Comparison of ENCODE assay signal across 16 mouse cellular contexts in genomic region chr7:92550248-92550989, GRCm38 (mm10). TPM values are rescaled to one million over a fixed set of nuclear protein-coding genes. Genes with fewer than 3 reads are reported as not detected.
A peak's percentile ranks its signal among the peaks of the same experiment; 100 is the strongest.
DNase-seq lines count a peak whose midpoint lies in the region; ATAC-seq lines count a peak whose summit lies in the region.
"Had no signal": no experiment of that assay in that cellular context is flagged by ENCODE, and none has a peak within 500 bp of the region (broad histone marks: within the 10 kb centered on the region; RNA-seq: fewer than 3 reads in every experiment).

No protein-coding gene starts in this region.

- peak; percentile 46; the same call in 1 of the 2 replicates for ATAC-seq in forebrain, embryonic 11.5 days (replicated peaks; ENCODE audit: low FRiP score)
- 0 out of 2 replicates have a peak, but pooled peaks have one; percentile 48 for ATAC-seq in hindbrain, embryonic 12.5 days (ENCODE audit: low FRiP score)
- ATAC-seq in midbrain, embryonic 13.5 days, result peak; percentile 67; the same call in 1 of the 2 replicates
- ATAC-seq: Patski had no signal

- no peak for DNase-seq in forebrain, embryonic 11.5 days (ENCODE audit: low spot score)
- DNase-seq in forebrain, embryonic 10.5 days (ENCODE audit: extremely low spot score, low spot score), result no peak
- DNase-seq in embryonic facial prominence, embryonic 10.5 days (ENCODE audit: low spot score), result no peak
- no peak for DNase-seq in ovary, postnatal 10 days (ENCODE audit: low spot score)
- DNase-seq in spleen, adult 12 weeks (ENCODE audit: low spot score), result no peak
- DNase-seq in cerebellum, postnatal 10 days, result no peak
- DNase-seq: adrenal gland, postnatal 25 days; kidney, adult 18-20 months; right cerebral cortex, postnatal 14 days had no signal

- H3K4me3 ChIP-seq in forebrain, embryonic 11.5 days (ENCODE audit: low read depth, low read length), result no peak overlapping the region
- no peak overlapping the region for H3K4me3 ChIP-seq in forebrain, embryonic 10.5 days
- no peak overlapping the region for H3K4me3 ChIP-seq in embryonic facial prominence, embryonic 10.5 days
- H3K4me3 ChIP-seq in hindbrain, embryonic 12.5 days, result no peak overlapping the region
- no peak overlapping the region for H3K4me3 ChIP-seq in midbrain, embryonic 13.5 days (replicated peaks)
- H3K4me3 ChIP-seq: limb, embryonic 15.5 days; liver, embryonic 15.5 days; stomach, embryonic 15.5 days had no signal

- no peaks in the 10 kb centered on the region for H3K36me3 ChIP-seq in forebrain, embryonic 11.5 days (ENCODE audit: control insufficient read depth, insufficient read depth, low read length)
- no peaks in the 10 kb centered on the region for H3K36me3 ChIP-seq in forebrain, embryonic 10.5 days (replicated peaks)
- no peaks in the 10 kb centered on the region for H3K36me3 ChIP-seq in embryonic facial prominence, embryonic 10.5 days (replicated peaks)
- H3K36me3 ChIP-seq in hindbrain, embryonic 12.5 days, result no peaks in the 10 kb centered on the region
- no peaks in the 10 kb centered on the region for H3K36me3 ChIP-seq in midbrain, embryonic 13.5 days
- H3K36me3 ChIP-seq: limb, embryonic 15.5 days; liver, embryonic 15.5 days; stomach, embryonic 15.5 days had no signal

- no peaks in the 10 kb centered on the region for H3K9me3 ChIP-seq in forebrain, embryonic 11.5 days (ENCODE audit: control insufficient read depth, low read length)
- H3K9me3 ChIP-seq in forebrain, embryonic 10.5 days, result no peaks in the 10 kb centered on the region
- H3K9me3 ChIP-seq in embryonic facial prominence, embryonic 10.5 days, result no peaks in the 10 kb centered on the region
- no peaks in the 10 kb centered on the region for H3K9me3 ChIP-seq in hindbrain, embryonic 12.5 days (replicated peaks)
- no peaks in the 10 kb centered on the region for H3K9me3 ChIP-seq in midbrain, embryonic 13.5 days
- H3K9me3 ChIP-seq: limb, embryonic 15.5 days; liver, embryonic 15.5 days; stomach, embryonic 15.5 days had no signal

- H3K4me1 ChIP-seq in forebrain, embryonic 11.5 days (replicated peaks; ENCODE audit: control insufficient read depth, insufficient read depth, low read length), result no peaks in the 10 kb centered on the region
- no peaks in the 10 kb centered on the region for H3K4me1 ChIP-seq in forebrain, embryonic 10.5 days
- H3K4me1 ChIP-seq in embryonic facial prominence, embryonic 10.5 days, result no peaks in the 10 kb centered on the region
- no peaks in the 10 kb centered on the region for H3K4me1 ChIP-seq in hindbrain, embryonic 12.5 days
- no peaks in the 10 kb centered on the region for H3K4me1 ChIP-seq in midbrain, embryonic 13.5 days (replicated peaks)
- H3K4me1 ChIP-seq: limb, embryonic 15.5 days; liver, embryonic 15.5 days; stomach, embryonic 15.5 days had no signal

- H3K9ac ChIP-seq in forebrain, embryonic 11.5 days (ENCODE audit: low read length), result no peak overlapping the region
- H3K9ac ChIP-seq in hindbrain, embryonic 12.5 days, result no peak overlapping the region
- H3K9ac ChIP-seq in midbrain, embryonic 13.5 days (replicated peaks), result no peak overlapping the region
- H3K9ac ChIP-seq: limb, embryonic 15.5 days; liver, embryonic 15.5 days; stomach, embryonic 15.5 days had no signal

- H3K27ac ChIP-seq in forebrain, embryonic 11.5 days (ENCODE audit: low read depth, low read length), result no peak overlapping the region
- no peak overlapping the region for H3K27ac ChIP-seq in forebrain, embryonic 10.5 days
- H3K27ac ChIP-seq in embryonic facial prominence, embryonic 10.5 days (replicated peaks), result peak overlapping the region; percentile 75
- H3K27ac ChIP-seq in hindbrain, embryonic 12.5 days, result no peak overlapping the region
- no peak overlapping the region for H3K27ac ChIP-seq in midbrain, embryonic 13.5 days
- H3K27ac ChIP-seq: limb, embryonic 15.5 days; liver, embryonic 15.5 days; macrophage; stomach, embryonic 15.5 days had no signal

- 93% methylated on average over 6 of the region's 6 CpGs for WGBS in forebrain, embryonic 11.5 days
- WGBS in forebrain, embryonic 10.5 days, result 92% methylated on average over 6 of the region's 6 CpGs
- WGBS in embryonic facial prominence, embryonic 10.5 days, result 90% methylated on average over 6 of the region's 6 CpGs
- 94% methylated on average over 6 of the region's 6 CpGs for WGBS in hindbrain, embryonic 12.5 days
- 85% methylated on average over 6 of the region's 6 CpGs for WGBS in midbrain, embryonic 13.5 days

- H3K4me2 ChIP-seq in forebrain, embryonic 11.5 days (ENCODE audit: low read depth, low read length, severe bottlenecking), result no peak overlapping the region
- no peak overlapping the region for H3K4me2 ChIP-seq in hindbrain, embryonic 12.5 days (replicated peaks)
- no peak overlapping the region for H3K4me2 ChIP-seq in midbrain, embryonic 13.5 days (replicated peaks)
- H3K4me2 ChIP-seq: limb, embryonic 15.5 days; liver, embryonic 15.5 days; stomach, embryonic 15.5 days had no signal

- H3K27me3 ChIP-seq in forebrain, embryonic 11.5 days (ENCODE audit: control insufficient read depth, insufficient read depth, low read length), result no peaks in the 10 kb centered on the region
- no peaks in the 10 kb centered on the region for H3K27me3 ChIP-seq in forebrain, embryonic 10.5 days (ENCODE audit: poor library complexity, severe bottlenecking)
- H3K27me3 ChIP-seq in embryonic facial prominence, embryonic 10.5 days (replicated peaks; ENCODE audit: low read depth, poor library complexity, severe bottlenecking), result no peaks in the 10 kb centered on the region
- H3K27me3 ChIP-seq in hindbrain, embryonic 12.5 days, result no peaks in the 10 kb centered on the region
- no peaks in the 10 kb centered on the region for H3K27me3 ChIP-seq in midbrain, embryonic 13.5 days
- H3K27me3 ChIP-seq: limb, embryonic 15.5 days; liver, embryonic 15.5 days; Patski; stomach, embryonic 15.5 days had no signal

RNA-seq across cellular contexts. Expression of gene Ccdc90b, which starts 10.5 kb away (rescaled TPM):
- polyA plus RNA-seq in forebrain, embryonic 11.5 days (2014; fragmentation: Nextera tagmentation; extraction: Ambion mirVana), result 63.2 and 78.9 TPM in 2 replicates
- polyA plus RNA-seq in forebrain, embryonic 10.5 days (2016; fragmentation: Nextera tagmentation; extraction: Ambion mirVana), result 63.2 and 65.2 TPM in 2 replicates
- 49.1 and 51.1 TPM in 2 replicates for polyA plus RNA-seq in embryonic facial prominence, embryonic 10.5 days (2016; fragmentation: Nextera tagmentation; extraction: Ambion mirVana)
- 74.6 and 77.6 TPM in 2 replicates for polyA plus RNA-seq in hindbrain, embryonic 12.5 days (2016; fragmentation: Nextera tagmentation; extraction: Ambion mirVana)
- polyA plus RNA-seq in midbrain, embryonic 13.5 days (2015; fragmentation: Nextera tagmentation; extraction: Ambion mirVana), result 82.3 and 87.2 TPM in 2 replicates
